Mouse (Mus musculus): ENCODE measurements around the gene Kprp.
A peak's percentile ranks its signal among the peaks of the same experiment; 100 is the strongest.
"Not testable (repeated sequence)": the region's sequence is repeated elsewhere in the genome, so short reads cannot be mapped to it uniquely, and the experiment has no call there.

Gene Kprp

GRCm38 (mm10) chr3:92827108-92827507, at the start of gene Kprp:
Gene Kprp, minus strand, starts transcription at chr3:92827247.
- DNase-seq (ENCODE audit: low spot score in 2 of 2) = no peak

GRCm38 (mm10) chr3:92874180-92874579, 47.1 kb upstream of the Kprp start:
- DNase-seq (ENCODE audit: low spot score in 2 of 2) = peak; percentile 10 to 15

- no peak for DNase-seq (ENCODE audit: low spot score in 2 of 2)
Observed at GRCm38 (mm10) chr3:92870116-92870515, 43.1 kb upstream of the Kprp start, which contains the start of gene 2310050C09Rik. Gene 2310050C09Rik, minus strand, starts transcription at chr3:92870216.

GRCm38 (mm10) chr3:92851186-92851585, 24.1 kb upstream of the Kprp start, which contains the start of gene Lce1l:
Gene Lce1l, minus strand, starts transcription at chr3:92851286.
- DNase-seq (ENCODE audit: low spot score in 2 of 2) = no peak

- peak in 1 of 2 experiments; percentile 4 for DNase-seq (ENCODE audit: low spot score in 2 of 2)
Observed at GRCm38 (mm10) chr3:92825808-92826207, 1.2 kb downstream of the Kprp start.

- DNase-seq (ENCODE audit: low spot score in 2 of 2) = not testable (repeated sequence)
Observed at GRCm38 (mm10) chr3:92816036-92816435, 11.0 kb downstream of the Kprp start.

- no peak for DNase-seq (ENCODE audit: low spot score in 2 of 2)
Observed at GRCm38 (mm10) chr3:92815581-92815980, 11.5 kb downstream of the Kprp start.

- no peak for DNase-seq (ENCODE audit: low spot score in 2 of 2)
Observed at GRCm38 (mm10) chr3:92807791-92808190, 19.3 kb downstream of the Kprp start, which contains the start of gene Lce1k. Gene Lce1k, minus strand, starts transcription at chr3:92807891.

GRCm38 (mm10) chr3:92790414-92790813, 36.6 kb downstream of the Kprp start, which contains the start of gene Lce1j:
Gene Lce1j, minus strand, starts transcription at chr3:92790514.
- DNase-seq (ENCODE audit: low spot score in 2 of 2) = no peak

GRCm38 (mm10) chr3:92778799-92779198, 48.2 kb downstream of the Kprp start, which contains the start of gene Lce1i:
Gene Lce1i, minus strand, starts transcription at chr3:92778899.
- DNase-seq (ENCODE audit: low spot score in 2 of 2) = no peak
